Mouse (Mus musculus) gastrocnemius, postnatal 10 days (tissue): Measurements from ENCODE around the gene Tapbpl. TPM values are rescaled to one million over a fixed set of nuclear protein-coding genes. Genes with fewer than 3 reads are reported as not detected.

Experiments used
- DNase-seq: peaks from one replicate; pipeline ENCODE4 v3.0.0; 2021; ENCODE audit warnings: mixed read lengths
- total RNA-seq, 2 experiments: library from RNA; stranded (reverse); gene quantifications; 2 replicates each; pipeline ENCODE4 v1.2.3; 2021

Gene Tapbpl
- total RNA-seq, 2 experiments from 2014 or later, result 2.7 to 3.1 TPM

DNA sequence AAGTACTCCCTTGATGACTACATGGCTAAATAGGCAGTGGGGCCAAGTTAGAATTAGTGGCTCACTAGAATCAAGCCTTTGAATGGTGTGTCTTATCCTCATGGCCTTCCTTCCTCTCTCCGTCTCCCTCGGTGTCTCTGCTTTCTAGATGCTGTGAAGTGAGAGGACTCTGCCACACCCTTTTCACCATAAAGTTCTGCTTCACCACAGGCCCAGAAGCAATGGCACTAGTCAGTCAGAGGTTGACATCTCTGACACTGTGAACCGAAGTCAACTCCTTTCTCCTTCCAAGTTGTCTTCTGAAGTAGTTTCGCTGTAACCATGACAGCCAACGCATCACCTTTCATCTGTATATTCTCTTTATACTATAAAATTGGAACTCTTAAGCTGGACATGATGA lies 7.9 kb upstream of the Tapbpl start:
- no peak for DNase-seq

DNA sequence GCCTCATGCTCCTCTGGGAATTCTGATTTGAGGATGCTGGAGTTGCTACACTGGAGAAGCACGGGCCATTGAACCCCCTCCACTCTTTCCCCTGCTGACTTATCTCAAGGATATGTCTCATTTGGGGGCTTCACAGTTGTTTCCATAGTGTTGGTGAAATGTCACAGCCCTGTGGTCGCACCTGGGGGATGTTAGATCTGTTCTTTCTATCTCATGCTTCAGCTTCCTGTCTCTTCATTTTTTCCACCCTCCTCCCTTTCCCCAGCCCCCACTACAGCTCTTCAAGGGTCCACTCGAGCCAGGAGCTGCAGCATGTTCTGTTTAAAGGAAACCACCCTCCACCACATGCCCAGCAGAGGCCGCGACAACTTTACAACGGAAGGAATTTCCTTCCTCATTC lies 6.7 kb upstream of the Tapbpl start:
- no peak for DNase-seq

DNA sequence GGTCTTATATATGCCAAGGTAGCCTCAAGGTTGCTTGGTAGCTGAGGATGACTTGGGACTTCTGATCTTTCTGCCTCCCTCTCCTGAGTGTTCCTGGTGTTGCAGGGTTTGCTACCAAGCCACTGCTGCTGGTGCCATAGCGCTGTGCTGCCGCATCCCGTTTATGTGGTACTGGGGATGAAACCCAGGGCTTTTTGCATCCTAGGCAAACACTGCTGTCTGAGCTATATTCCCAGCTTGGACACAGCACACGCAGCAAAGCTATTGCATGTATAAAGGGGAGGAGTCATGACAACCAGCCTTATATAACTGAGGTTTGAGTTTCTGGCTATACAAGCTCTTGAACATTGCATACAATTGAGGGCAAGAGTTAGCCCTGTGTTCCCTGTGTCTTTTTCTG lies 5.8 kb upstream of the Tapbpl start:
- no peak for DNase-seq

DNA sequence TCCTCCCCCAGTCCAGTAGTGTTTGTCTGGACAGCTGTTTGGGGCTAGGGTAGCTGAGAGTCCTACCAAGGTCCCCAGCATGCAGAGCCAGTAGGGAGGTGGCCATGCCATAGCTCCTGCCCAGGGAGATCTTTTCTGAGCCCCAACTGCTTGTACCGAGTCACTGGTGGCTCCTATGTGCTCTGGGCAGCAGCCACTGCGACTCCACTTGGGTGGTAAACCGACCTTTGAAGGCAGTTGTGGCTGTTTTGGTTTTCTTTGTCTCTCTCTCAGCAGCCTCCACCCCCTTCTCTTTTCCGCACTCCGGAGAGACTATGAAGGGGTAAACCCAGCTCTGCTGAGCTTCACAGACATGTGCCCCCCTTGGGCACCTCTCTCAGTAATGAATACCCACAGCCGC lies 5.1 kb upstream of the Tapbpl start, which contains the start of gene Cd27:
TSS of gene Cd27 (minus strand) at position 229 of the 400 bp plus-strand sequence.
- DNase-seq, result no peak

DNA sequence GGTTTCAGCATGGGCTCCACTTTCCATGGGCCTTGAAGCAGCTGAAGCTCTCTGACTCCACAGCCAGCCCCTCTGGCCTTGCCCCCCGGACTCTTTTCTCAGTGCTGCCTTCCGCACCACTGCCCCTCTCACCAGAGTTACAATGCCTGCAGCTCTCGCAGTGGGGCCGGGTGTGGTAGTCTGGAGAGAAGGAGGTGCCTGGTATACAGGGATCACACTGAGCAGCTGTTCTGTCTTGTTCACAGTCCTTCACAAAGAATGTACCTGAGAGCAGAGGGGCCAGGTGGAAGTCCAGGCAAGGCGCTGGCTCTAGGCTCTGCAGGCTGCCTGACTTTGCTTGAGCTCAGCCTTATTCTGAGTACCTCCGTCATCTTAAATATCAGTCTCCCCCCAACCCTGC lies 4.7 kb upstream of the Tapbpl start:
- DNase-seq, result no peak

DNA sequence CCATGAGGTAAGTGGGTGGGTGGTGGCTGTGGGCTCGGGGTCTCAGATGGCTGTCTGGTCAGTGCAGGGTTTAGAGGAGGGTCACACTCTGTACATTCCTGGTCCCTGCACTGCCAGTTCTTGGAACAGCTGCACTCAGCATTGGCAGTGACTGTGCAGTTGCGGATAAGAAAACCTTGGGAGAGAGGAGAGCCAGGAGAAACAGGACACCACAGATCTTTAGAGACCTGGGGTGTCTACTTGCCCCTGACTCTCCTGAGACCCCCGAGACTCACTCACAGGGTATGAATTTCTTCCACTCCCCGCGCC lies 2.8 kb upstream of the Tapbpl start:
- no peak for DNase-seq

DNA sequence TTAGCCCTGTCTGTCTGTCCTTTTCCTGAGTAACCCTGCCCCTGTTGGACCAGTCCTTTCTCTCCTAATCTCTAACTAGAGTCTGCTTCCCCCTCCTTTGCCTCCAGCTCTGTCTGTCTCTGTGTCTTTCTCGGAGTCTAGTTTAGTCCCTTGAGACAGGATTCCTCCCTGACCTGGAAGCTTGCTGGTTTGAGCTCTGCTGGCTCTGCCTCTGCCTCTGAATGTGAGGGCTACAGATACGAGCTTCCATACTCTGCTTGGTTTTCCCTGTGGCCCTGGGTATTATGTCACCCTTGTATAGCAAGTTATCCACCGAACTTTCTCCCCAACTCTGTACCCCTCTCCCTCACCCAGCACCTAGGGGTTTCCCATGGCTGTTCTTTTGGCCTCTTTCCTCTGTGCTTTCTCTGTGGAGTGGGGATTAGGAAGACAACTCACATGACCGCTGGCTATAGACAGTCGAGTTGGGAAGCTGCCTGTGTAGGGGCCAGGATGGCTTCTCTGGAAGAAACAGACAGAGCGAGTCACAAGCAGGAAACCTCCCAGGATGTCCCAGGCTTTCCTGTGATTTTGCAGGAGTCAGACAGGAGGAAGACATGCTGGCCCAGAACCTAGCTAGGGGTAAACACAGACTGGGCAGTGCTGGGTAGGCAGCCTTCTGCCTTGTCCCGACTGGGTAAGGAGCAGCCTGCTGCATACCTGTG lies 2.3 kb upstream of the Tapbpl start:
- no peak for DNase-seq

DNA sequence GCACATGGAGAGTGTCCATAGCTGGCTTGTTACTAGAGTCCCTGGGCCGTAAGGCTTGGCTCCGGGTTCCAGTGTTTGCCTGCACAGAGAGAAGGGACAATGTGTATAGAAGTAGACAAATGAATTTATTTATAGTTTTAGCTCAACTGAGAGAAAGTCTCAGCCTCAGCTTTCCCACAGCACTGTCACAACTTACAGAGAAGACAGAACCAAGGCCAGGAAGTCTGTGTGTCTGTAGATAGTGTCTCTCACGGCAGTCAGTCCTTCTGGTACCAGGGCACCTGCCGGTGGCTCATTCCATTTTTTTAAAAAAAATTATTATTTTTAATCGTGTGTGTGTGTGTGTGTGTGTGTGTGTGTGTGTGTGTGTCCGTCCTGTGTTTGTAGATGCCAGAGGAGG lies 856 bp upstream of the Tapbpl start:
- no peak for DNase-seq

DNA sequence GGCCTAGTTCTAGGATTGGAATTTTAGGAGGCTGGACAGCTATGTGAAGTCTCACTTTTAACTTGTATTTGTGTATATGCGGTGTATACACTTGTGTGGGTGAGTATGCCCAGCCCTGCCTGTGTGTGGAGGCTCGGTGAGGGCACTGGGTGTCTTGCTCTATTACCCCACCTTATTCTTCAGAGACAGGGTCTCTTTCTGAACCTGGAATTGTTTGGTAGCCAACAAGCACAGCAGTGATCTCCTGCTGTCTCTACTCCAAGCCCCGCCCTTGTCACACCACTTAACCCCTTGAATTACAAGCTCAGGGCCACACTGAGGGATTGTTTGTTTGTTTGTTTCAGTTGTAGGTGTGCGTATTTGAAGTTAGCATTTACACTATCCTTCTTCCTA lies 381 bp upstream of the Tapbpl start:
- no peak for DNase-seq

DNA sequence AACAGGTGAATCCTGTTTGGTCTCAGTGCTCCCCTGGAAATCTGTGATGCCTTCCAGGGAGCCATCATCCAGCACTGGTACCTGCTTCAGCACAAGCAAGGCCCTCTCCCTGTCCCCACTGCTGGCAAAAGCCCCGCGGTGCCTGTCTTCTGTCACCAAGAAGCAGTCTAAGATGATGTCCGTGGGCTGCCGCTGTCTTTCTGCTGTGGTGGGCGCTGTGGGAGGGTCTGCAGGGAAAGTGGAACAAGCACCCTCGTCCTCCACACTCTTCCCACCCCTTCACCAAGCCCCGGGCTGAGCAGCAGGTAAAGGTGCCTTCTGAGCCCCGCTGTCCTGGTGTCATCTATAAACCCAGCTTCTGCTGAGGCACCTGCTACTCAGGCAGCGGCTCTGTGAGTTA lies 1.1 kb downstream of the Tapbpl start:
- no peak for DNase-seq

DNA sequence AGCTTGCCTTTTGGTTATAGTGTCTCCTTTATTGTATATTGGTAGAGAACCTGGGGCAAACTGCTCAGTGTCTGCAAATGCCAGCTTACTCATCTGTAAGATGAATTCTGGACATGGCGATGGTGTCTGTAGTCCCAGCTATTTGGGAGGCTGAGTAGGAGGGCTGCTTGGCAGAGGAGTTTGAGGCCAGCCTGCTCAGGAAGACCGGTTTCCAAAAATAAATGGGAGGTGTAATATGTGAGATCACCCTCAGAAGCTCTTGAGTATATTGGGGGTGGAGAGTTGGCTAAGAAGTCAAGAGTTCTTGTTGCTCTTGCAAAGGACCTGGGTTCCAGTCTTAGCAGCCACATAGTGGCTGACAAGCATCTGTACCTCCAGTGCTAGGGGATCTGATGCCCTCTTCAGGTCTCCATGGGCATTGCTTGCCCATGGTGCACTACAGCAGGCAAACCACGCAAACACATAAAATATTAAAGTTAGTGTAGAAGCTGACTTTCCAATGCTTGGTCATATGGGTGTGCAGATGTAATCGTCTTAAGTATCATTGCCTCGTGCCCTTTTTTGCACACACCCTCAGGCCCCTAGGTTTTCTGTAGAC lies 6.0 kb downstream of the Tapbpl start:
- DNase-seq, result no peak

DNA sequence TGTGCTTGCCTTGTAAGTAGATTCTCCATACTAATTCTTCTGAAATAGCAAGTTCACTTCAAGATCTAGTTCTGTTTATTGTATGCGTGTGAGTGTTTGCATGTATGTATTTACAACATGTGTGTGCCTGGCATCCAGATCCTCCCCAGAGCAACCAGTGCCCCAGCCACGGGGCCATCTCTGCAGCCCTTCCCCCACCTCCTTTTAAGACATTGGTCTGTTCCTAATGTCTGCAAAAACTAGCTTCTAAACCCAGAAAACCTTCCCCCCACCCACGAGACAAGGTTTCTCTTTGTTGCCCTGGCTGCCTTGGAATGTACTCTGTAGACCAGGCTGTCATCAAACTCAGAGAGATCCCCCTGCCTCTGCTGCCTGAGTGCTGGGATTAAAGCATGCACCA lies 9.1 kb downstream of the Tapbpl start:
- DNase-seq, result no peak

DNA sequence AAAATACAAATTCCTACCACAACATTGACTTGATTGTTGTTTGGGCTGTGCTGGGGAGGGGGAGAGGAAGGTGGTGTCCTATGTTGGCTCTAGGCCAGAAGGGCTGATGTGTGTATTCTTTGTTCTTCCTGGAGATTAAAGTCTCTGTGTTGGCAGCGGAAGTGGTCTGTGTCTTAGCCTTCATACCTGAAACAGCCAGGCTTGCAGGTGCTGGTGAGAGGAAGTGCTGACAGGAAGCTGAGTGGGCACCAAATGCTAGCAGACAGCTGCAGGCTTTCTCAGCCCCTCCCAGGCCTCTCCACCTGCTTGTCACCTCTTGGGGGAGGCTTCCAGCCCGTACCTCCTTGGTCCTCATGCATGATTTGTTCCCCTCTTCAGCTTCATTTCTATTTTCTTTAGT lies 9.5 kb downstream of the Tapbpl start:
- no peak for DNase-seq

DNA sequence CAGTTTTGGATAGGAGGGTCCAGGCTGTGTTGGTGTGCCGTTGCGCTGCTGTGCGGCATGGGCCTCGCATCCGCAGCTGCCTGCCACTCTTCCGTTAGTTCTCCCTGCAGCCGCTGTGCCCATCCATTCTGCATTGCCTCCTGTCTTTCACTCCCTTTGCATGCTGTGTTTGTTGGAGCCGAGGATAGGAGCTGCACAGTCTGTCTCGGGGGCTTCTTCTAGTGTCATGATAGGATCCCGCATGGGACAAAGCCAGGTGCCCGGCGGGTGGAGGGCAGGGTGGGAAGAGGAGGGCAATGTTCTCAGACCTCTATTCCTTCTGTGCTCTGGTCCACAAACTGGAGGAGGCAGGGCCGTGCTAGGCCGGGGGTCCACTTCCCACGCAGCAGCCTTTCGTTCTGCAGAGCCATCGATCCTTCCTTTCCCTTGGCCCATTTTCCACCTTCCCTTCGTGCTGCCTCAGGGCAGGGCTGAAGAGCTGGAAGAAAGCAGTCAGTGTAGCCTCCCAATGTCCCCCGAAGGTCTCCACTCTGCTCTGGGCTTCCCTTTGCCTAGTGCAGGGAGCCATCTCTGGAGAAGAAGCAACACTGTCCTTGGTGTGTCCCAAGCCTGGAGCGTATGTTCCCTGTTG lies 10.4 kb downstream of the Tapbpl start:
- DNase-seq, result no peak

DNA sequence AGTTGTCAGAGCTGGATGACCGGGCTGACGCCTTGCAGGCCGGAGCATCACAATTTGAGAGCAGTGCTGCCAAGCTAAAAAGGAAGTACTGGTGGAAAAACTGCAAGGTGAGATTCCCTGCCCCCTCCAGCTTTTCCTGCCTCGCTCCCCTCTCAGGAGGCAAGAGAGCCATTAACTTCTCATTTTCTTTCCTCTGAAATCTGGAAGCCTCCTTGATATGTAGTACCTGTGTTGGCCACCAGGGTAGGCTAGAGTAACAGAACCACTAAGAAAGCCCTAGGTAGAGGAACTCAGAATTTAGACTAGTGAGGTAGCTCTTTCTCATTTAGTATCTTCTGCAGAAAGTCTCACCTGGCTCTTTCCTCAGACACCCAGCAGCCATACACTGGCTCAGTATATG lies 12.7 kb downstream of the Tapbpl start:
- DNase-seq, result peak; percentile 53

DNA sequence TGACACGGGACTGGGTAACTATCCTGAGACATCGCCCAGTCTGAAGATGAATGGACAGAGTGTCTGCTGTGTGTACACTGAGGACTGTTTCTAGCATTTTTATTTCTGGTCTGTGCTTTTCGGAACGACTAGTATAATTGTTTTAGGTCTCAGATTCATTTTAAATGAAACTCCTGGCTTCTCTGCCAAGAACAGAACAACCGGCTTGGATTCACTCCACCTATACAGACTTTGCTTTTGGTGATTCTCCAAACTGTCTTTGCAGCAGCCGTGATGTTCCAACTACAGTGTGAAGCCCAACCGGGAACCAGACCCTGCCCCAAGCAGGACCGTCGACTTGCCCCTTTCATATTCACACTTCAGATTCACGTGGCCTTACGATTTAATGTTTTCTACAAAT lies 13.8 kb downstream of the Tapbpl start:
- no peak for DNase-seq

DNA sequence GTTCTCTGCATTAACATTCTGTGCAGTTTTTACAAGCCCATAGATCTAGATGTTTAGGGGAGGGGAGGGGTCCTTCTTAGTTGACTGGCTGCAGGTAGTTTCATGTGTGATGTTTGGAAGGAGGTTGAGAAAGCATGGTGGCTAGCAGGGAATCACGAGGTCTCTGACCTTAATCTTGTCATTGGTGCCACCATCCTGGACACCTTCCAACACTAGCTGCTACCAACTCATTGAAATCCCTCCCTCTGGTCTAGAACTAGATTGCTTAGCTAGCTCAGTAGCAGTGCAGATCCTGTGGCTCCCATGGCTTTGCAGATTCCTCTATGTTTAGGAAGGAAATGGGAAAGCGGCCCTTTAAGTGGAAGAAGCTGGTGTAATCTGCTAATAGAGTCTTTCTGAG lies 14.8 kb downstream of the Tapbpl start:
- DNase-seq, result no peak

DNA sequence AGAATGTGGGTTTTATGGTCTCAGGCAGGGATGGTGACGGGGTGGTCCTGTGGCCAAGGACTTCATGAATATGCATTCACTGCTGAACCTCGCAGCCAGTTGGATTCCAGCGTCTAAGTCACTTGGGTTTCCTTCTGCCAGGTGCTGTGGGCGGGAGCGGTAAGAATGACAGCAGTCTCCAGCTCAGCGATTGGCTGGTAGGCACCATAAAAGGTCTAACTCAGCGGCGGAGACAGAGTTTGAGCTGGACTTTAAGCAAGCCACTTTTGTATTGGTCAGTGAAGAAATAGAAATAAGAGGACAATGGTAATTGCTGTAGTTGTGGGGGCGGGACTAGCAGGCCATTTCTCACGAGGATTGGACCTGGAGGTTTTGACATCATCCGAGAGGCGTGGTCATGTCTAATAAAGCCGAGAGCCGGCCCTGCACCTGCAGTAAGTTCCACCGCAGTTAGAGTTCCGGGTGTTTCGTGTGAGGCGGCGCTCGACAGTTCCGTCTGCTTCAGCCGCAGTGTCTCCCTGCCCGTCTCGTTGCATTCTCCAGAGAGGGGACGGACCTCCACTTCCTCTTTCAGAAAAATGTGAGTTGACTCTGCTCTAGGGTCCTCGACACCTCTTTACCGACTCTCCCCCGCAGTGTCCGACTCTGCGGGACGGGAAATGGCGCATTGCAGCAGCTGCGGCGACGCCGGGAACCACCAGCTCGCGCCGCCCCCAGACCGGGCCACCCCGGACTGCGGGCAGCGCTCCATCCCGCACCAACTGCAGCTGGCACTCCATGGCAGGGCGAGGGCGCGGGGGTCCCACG lies 16.3 kb downstream of the Tapbpl start, which contains the start of gene Vamp1:
TSS of gene Vamp1 (plus strand) at position 404 of the 807 bp plus-strand sequence.
- peak; percentile 81 for DNase-seq

DNA sequence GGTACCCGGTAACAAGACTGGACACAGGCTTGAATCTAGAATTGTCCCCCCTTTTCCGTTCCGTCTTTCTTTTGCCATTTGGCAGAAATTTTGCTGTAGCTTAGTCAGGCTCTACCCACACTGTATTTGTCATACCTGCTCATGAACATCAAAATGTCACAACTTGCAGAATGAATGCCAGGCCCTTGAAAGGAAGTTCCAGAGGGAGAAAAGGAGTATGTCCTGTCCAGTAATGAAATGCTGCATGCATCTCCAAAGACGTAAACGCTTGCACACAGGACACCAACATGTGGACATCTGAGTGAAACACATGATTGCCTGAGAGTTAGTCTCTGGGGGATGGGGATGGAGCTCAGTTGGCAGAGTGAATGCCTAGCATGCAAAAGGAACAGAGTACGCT lies 17.9 kb downstream of the Tapbpl start:
- no peak for DNase-seq

DNA sequence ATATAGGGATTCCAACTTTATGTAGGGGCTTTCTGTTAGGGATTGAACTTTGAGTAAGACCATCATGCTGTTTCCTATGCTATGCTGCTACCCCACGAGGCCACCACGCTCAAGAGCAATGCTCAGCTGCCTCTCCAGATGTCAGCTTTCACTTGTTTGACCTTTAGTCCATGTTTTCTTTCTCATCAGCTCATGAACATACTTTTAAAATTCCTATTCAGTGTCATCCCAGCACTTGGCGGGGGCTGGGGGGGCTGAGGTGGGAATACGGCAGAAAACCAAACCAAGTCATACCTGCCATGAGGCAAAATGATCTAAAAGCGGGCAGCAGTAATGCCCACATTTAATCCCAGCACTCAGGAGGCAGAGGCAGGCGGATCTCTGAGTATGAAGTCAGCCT lies 18.5 kb downstream of the Tapbpl start:
- no peak for DNase-seq

DNA sequence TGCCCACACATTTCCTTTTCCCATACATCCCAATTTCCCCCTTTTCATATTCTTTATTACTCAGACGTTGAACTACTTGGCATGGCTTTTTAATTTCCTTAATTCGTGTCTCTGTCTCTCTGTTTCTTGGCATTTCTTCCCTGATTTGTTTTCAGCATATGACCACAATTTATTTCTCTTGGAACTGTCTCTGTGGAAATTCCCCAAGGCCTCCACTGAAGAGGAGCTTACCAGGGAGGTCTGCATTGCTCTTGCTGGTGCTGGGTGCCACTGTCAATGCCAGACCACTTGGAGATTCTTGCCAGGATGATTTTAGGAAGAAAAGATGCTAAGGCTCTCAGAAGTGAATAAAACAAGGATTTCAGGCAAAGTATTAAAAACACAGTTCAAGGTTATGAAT lies 19.0 kb downstream of the Tapbpl start:
- no peak for DNase-seq

DNA sequence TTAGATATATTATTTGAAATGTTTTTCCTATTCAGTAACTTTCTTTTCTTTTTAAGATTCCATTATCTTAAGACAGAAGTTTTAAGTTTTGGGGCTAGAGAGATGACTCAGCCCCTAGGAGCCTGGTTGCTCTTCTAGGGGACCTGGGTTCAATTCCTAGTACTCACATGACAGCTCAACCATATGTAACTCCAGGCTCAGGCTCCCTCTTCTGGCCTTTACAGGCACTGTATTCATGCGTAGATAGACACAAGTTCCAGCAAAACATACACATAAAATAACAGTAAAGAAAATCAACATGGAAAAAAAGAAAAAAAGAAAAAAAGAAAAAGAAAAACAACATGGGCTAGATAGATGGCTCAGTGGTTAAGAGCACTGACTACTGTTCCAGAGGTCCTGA lies 21.2 kb downstream of the Tapbpl start:
- DNase-seq, result no peak

DNA sequence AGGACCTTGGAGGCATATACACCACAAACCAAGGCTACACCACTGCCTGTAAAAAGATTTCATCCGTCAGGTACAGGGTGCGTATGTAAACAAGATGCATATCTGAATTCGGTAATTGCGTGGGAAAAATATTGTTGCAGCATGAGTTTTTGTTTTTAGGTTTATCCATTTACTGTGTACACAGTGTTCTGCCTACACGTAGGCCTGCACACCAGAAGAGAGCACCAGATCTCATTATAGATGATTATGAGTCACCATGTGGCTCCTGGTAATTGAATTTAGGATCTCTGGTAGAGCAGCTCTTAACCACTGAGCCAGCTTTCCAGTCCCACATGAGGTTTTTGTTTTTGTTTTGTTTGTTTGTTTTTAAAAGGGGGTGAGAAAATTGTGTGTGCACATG lies 34.5 kb downstream of the Tapbpl start:
- DNase-seq, result no peak
